Mouse (Mus musculus) thymus, adult 2 months (tissue): ENCODE measurements around the gene Tapbp. TPM values are rescaled to one million over a fixed set of nuclear protein-coding genes. Genes with fewer than 3 reads are reported as not detected.

ENCODE experiments used
- DNase-seq: peaks from one replicate; pipeline ENCODE4 v3.0.0; 2021
- H3K27ac ChIP-seq: fragments of 200-500 bp; 2 replicates; pipeline ENCODE4 v1.5.1; 2012; ENCODE audit warnings: low read length, control low read depth; ENCODE audit not compliant: control insufficient read depth, insufficient read depth
- H3K27me3 ChIP-seq: fragments of 200-500 bp; 2 replicates; pipeline ENCODE4 v1.6.1; 2012; ENCODE audit warnings: mild to moderate bottlenecking, low read length, moderate library complexity, mixed read lengths; ENCODE audit not compliant: control insufficient read depth, insufficient read depth
- H3K36me3 ChIP-seq: fragments of 200-500 bp; 2 replicates; pipeline ENCODE4 v1.6.1; 2012; ENCODE audit warnings: mild to moderate bottlenecking, low read length, moderate library complexity; ENCODE audit not compliant: control insufficient read depth, insufficient read depth
- H3K4me1 ChIP-seq: fragments of 200-500 bp; replicated peaks from 2 replicates; pipeline ENCODE4 v1.6.1; 2012; ENCODE audit warnings: low read length; ENCODE audit not compliant: control insufficient read depth, insufficient read depth
- H3K4me3 ChIP-seq: fragments of 200-500 bp; 2 replicates; pipeline ENCODE4 v1.5.1; 2012; ENCODE audit warnings: mild to moderate bottlenecking, low read length, control low read depth, moderate library complexity; ENCODE audit not compliant: control insufficient read depth, insufficient read depth
- CTCF ChIP-seq: fragments of 200-500 bp; IDR thresholded peaks from 2 replicates; pipeline ENCODE4 v1.5.1; 2012; ENCODE audit warnings: mild to moderate bottlenecking, control low read depth, low read length, moderate library complexity, borderline replicate concordance; ENCODE audit not compliant: control insufficient read depth, poor library complexity, insufficient read depth; ENCODE audit errors: extremely low read depth
- POLR2A ChIP-seq: fragments of 200-500 bp; IDR thresholded peaks from 2 replicates; pipeline ENCODE4 v1.6.1; 2012; ENCODE audit warnings: mild to moderate bottlenecking, low read length, control low read depth, moderate library complexity; ENCODE audit not compliant: control insufficient read depth, poor library complexity, insufficient read depth; ENCODE audit errors: extremely low read depth
- WGBS: fragments of 180-500 bp; shearing (Covaris S2); methylation state at CpG from one replicate; pipeline ENCODE4 v1.1.7; 2018; 5-methylcytosine and 5-hydroxymethylcytosine counted together
- polyA plus RNA-seq: library from polyadenylated mRNA; depleted of rRNA; stranded (reverse); fragments of >200 nt; gene quantifications from 2 replicates; pipeline ENCODE4 v1.2.3, GENCODE M21; 2012

Gene Tapbp
- polyA plus RNA-seq, 1 experiment: 201 TPM

DNA sequence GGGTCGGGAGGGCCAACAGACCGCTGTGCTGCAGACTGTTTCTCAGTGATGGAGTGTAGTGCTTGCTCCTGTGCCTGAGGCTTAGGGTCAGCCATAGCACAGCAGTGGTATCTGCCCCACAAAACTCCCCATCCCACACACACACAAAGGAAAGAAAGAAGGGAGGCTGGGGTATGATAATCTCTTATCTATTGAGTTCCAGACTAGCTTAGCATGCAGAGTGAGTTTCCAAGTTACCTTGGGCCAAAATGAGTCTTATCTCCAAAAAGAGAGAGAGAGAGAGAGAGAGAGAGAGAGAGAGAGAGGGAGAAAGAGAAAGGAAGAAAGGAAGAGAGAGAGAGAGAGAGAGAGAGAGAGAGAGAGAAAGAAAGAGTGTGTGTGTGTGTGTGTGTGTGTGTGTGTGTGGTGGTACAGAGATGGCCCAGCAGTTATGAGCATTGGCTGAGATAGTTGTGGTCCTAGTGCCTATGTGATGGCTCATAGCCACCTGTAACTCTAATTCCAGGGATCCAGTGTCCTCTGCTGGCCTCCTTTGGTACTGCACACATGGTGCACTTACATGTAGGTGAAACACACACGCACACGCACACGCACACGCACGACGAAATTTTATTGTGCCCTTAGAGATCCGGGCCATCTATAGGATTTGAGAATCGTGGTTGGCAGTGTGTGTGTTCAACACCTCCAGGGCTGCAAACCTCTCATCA lies 9.0 kb downstream of the Tapbp start:
- peak; percentile 50 for DNase-seq
- H3K27me3 ChIP-seq: no peaks in the 10 kb centered on the region
- H3K27ac ChIP-seq: no peak overlapping the region
- H3K4me1 ChIP-seq: peaks cover 8% of the 10 kb centered on the region
- no peaks in the 10 kb centered on the region for H3K36me3 ChIP-seq
- 95% methylated on average over 10 of the region's 10 CpGs for WGBS
- no peak overlapping the region for H3K4me3 ChIP-seq
- TF ChIP-seq POLR2A: no peak

DNA sequence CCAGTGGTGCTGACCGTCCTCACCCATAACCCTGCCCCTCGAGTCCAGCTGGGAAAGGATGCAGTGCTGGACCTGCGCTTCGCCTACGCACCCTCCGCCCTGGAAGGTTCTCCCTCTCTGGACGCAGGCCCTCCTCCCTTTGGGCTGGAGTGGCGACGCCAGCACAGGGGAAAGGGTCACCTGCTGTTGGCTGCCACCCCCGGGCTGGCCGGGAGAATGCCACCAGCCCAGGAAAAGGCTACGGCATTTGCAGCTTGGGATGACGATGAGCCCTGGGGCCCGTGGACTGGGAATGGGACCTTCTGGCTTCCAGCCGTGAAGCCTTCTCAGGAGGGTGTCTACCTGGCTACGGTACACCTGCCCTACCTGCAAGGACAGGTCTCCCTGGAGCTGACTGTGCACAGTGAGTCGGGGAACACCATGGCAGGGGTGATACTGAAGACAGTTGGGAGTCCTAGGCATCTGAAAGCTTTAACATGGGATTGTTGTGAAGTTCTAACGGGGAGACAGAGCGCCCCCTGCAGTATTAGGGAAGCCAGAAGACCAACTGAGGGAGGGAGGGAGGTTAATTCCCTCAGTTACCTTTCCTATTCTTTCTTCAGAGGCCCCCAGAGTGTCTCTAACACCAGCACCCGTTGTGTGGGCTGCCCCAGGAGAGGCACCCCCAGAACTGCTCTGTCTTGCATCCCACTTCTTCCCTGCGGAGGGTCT lies 9.9 kb downstream of the Tapbp start:
- H3K4me3 ChIP-seq: no peak overlapping the region
- H3K27ac ChIP-seq: no peak overlapping the region
- H3K36me3 ChIP-seq: no peaks in the 10 kb centered on the region
- WGBS: 97% methylated on average over 21 of the region's 21 CpGs
- no peaks in the 10 kb centered on the region for H3K27me3 ChIP-seq
- peaks cover 9% of the 10 kb centered on the region for H3K4me1 ChIP-seq
- TF ChIP-seq CTCF (no peak), POLR2A (no peak)
- no peak for DNase-seq

DNA sequence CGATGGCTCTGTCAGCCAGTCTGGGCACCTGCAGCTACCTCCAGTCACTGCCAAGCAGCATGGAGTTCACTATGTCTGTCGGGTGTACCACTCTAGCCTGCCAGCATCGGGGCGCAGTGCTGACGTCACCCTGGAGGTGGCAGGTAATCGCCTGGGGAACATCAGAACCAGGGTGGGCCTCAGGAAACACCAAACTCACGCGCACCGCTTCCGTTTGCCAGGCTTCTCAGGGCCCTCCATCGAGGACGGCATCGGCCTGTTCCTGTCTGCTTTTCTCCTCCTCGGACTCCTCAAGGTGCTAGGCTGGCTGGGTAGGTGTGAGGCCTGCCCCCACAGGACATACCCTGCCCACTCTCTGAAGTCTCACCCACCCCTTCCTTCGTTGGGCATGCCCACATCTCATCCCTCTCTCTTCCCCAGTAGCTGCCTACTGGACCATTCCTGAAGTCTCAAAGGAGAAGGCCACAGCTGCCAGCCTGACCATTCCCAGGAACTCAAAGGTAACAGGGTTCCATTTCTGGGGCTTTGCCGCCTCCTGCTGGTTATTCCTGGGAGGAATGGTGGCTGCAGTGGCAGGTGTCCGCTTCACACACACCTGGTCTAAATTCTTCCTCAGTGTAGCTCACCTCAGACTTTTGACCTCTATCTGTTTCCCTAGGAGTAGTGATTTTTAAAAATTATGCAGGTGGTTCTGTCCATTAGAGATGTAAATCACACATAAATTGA lies 10.7 kb downstream of the Tapbp start:
- Histone ChIP-seq H3K27ac (no peak overlapping the region), H3K4me3 (no peak overlapping the region), H3K36me3 (no peaks in the 10 kb centered on the region), H3K4me1 (peaks cover 15% of the 10 kb centered on the region), H3K27me3 (no peaks in the 10 kb centered on the region)
- TF ChIP-seq POLR2A: no peak
- TF ChIP-seq CTCF: no peak
- 93% methylated on average over 17 of the region's 17 CpGs for WGBS
- no peak for DNase-seq

DNA sequence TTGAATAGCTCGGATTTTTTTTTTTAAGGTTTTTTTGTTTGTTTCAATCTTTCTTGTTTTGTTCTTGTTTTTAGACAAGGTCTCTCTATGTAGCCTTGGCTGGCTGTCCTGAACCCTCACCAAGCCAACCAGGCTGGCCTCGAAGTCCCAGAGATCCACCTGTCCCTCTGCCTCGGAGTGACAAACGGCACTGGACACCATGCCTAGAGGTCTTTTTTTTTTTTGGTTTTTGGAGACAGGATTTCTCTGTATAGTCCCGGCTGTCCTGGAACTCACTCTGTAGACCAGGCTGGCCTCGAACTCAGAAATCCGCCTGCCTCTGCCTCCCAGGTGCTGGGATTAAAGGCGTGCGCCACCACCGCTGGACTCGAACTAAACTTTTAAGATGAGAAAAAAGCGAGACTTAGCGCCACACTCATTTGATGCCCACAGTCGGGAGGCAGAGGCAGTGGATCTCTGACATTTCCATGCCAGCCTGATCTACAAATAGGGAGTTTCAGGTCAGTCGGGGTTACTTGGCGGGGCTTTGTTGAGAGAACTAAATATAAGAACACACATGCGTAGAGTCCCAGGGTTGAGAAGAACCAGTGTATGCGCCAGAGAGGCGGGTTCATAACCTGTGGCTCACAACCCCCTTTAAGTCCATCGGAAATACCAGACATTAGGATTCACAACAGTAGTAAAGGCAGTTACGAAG lies 12.7 kb downstream of the Tapbp start:
- TF ChIP-seq CTCF: no peak
- TF ChIP-seq POLR2A: no peak
- Histone ChIP-seq H3K27me3 (no peaks in the 10 kb centered on the region), H3K4me1 (peaks cover 18% of the 10 kb centered on the region), H3K27ac (no peak overlapping the region), H3K4me3 (no peak overlapping the region), H3K36me3 (peaks cover 5% of the 10 kb centered on the region; the same call in 1 of the 2 replicates)
- no peak for DNase-seq
- WGBS: 85% methylated on average over 21 of the region's 21 CpGs

DNA sequence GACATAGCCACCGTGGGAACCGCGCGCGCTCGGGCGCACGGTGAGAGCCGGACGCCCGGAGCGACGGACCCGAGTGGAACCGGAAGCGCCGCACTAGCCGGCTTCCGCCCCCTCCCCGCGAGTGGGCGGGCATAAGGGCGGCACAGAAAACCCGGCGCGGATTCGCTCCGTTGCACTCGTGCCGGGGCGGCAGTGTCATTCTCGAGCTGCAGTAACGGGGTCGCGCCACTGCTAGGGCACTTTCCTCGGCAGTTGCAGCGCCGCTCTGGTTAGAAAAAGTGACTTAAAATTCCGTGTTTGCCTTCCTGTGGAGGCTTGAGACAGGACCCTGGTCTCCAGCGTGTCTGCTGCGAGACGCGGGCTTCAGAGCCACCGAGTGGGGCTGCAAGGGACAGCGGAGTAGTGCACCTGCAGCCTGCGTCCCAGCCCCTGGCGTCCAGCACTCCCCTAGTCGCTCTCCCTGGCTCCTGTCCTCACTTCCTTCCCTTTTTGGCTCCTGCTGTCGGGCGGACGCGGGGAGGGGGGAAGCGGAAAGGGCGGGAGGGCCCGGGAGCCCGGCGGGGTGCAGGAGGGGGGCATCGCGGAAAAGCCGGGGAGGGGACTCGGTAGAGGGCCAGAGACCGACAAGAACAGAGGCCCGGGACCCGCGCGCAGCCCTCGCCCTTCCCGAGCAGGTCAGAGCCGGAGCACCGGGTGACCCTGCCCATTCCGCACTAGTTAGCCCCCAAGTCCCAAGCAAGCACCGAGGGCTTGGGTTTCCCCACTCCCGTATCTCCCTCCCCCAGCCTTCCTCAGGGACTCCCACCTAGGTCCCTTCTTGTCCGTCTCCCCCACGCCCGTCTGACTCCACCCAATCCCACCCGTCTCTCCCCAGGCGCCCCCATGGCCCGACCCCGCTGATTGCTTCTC lies 13.9 kb downstream of the Tapbp start, which contains the start of gene Rgl2:
Gene Rgl2 (plus strand): TSS at position 173 of the 909 bp plus-strand sequence.
- H3K36me3 ChIP-seq: peaks cover 6% of the 10 kb centered on the region; the same call in 1 of the 2 replicates
- peaks cover 18% of the 10 kb centered on the region for H3K4me1 ChIP-seq
- under 1% methylated on average over 79 of the region's 80 CpGs for WGBS
- TF ChIP-seq POLR2A: no peak
- TF ChIP-seq CTCF: 0 out of 2 replicates have a peak, but pooled peaks have one; percentile 51
- H3K27me3 ChIP-seq: no peaks in the 10 kb centered on the region
- peak within 1 kb of the TSS; percentile 93 for H3K27ac ChIP-seq
- H3K4me3 ChIP-seq: peak within 1 kb of the TSS; percentile 75
- peak; percentile 94 for DNase-seq
